Mouse (Mus musculus) midbrain, postnatal 0 days (tissue): ENCODE measurements at regions not wholly inside any gene's neighbourhood (a gene's known extent, or its start where the extent isn't known, plus 50 kb on each side); places are given as distances from the start of the nearest gene placed in this dataset.

ENCODE experiments used
- ATAC-seq: fragments of 200-750 bp; cut with Nextera tagmentation; 2 replicates; pipeline ENCODE4 v1.8.0; 2017; ENCODE audit warnings: moderate number of reproducible peaks, mild to moderate bottlenecking, moderate TSS enrichment, moderate library complexity; ENCODE audit not compliant: low FRiP score
- DNase-seq: peaks from one replicate; pipeline ENCODE4 v3.0.0-alpha.2; 2015; ENCODE audit warnings: low spot score
- H3K27ac ChIP-seq: fragments of 300-500 bp; sonication (generic); 2 replicates; pipeline ENCODE4 v1.5.1; 2014; ENCODE audit warnings: low read depth, mild to moderate bottlenecking, low read length, mixed read lengths
- H3K27me3 ChIP-seq: fragments of 300-500 bp; sonication (generic); 2 replicates; pipeline ENCODE4 v1.6.1; 2014; ENCODE audit warnings: low read length, control low read depth, mixed read lengths; ENCODE audit not compliant: insufficient read depth
- H3K36me3 ChIP-seq: fragments of 300-500 bp; sonication (generic); 2 replicates; pipeline ENCODE4 v1.6.1; 2014; ENCODE audit warnings: low read length, control low read depth, mixed read lengths; ENCODE audit not compliant: insufficient read depth
- H3K4me1 ChIP-seq: fragments of 300-500 bp; sonication (generic); 2 replicates; pipeline ENCODE4 v1.6.1; 2014; ENCODE audit warnings: mild to moderate bottlenecking, control low read depth, antibody characterized with exemption, low read length, mixed read lengths; ENCODE audit not compliant: insufficient read depth
- H3K4me2 ChIP-seq: fragments of 300-500 bp; sonication (generic); 2 replicates; pipeline ENCODE4 v1.6.1; 2014; ENCODE audit warnings: low read depth, mild to moderate bottlenecking, low read length, mixed read lengths; ENCODE audit not compliant: poor library complexity, severe bottlenecking
- H3K4me3 ChIP-seq: fragments of 300-500 bp; sonication (generic); 2 replicates; pipeline ENCODE4 v1.5.1; 2014; ENCODE audit warnings: low read depth, mild to moderate bottlenecking, low read length, moderate library complexity
- H3K9ac ChIP-seq: fragments of 300-500 bp; sonication (generic); replicated peaks from 2 replicates; pipeline ENCODE4 v1.6.1; 2014; ENCODE audit warnings: mild to moderate bottlenecking, low read length, moderate library complexity, mixed read lengths; ENCODE audit not compliant: poor library complexity, severe bottlenecking
- H3K9me3 ChIP-seq: fragments of 300-500 bp; sonication (generic); 2 replicates; pipeline ENCODE4 v1.6.1; 2016; ENCODE audit warnings: low read length, control low read depth
- CTCF ChIP-seq: IDR thresholded peaks from 2 replicates; pipeline ENCODE4 v1.5.1; 2016; ENCODE audit warnings: antibody characterized with exemption, mild to moderate bottlenecking
- WGBS: fragments of 180-500 bp; shearing (Covaris S2); extraction: QIAGEN DNeasy Blood & Tissue Kit; methylation state at CpG from one replicate; pipeline ENCODE4 v1.1.7; 2014; 5-methylcytosine and 5-hydroxymethylcytosine counted together

DNA sequence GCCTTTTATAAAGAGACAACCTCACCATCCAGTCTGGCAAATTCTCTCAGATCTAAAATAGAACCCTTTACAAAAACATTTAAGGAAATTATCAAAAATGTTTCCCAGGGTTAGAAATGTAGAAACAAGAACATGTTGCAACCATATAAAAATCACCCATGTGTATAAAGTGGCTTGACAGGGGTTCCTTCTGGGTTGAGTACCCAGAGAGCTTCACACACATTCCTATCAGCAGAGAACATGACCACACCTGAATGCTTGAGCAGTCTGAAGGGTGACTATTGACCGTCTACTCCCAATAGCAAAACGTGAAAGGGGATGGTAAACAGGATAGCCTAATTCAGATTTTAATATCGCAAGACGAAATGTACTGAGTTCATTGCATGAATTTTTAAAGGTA lies 57.8 kb upstream of the Zfand5 start:
- H3K4me1 ChIP-seq: no peaks in the 10 kb centered on the region
- H3K9ac ChIP-seq: no peak overlapping the region
- ATAC-seq (no peak), DNase-seq (no peak)
- H3K27ac ChIP-seq: no peak overlapping the region
- TF ChIP-seq CTCF: no peak
- H3K9me3 ChIP-seq: no peaks in the 10 kb centered on the region
- no peaks in the 10 kb centered on the region for H3K27me3 ChIP-seq
- no peak overlapping the region for H3K4me2 ChIP-seq
- H3K4me3 ChIP-seq: no peak overlapping the region
- WGBS: 95% methylated on average over 4 of the region's 4 CpGs
- H3K36me3 ChIP-seq: no peaks in the 10 kb centered on the region

DNA sequence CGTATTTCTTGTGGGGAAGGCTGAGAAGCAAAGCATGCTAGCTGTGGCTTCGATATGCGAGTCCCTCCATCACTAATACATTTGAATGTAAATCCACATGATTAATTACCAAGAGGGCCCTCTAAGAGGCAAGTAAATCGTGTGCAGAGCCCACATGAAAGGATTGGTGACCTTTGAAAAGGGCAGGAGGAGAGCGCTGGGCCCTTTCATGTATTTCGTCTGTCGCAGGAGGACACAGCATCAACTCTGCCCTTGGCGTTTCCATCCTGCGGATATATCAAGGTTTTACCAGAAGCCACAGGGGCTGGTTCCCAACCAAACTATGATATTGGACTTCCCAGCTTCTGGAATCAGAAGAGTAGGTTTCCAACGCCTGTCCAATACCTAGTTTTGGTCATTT lies 78.6 kb upstream of the Zfand5 start:
- DNase-seq (no peak), ATAC-seq (no peak)
- Histone ChIP-seq H3K9me3 (no peaks in the 10 kb centered on the region), H3K9ac (no peak overlapping the region), H3K4me3 (no peak overlapping the region), H3K27ac (no peak overlapping the region), H3K36me3 (no peaks in the 10 kb centered on the region), H3K4me1 (no peaks in the 10 kb centered on the region), H3K4me2 (no peak overlapping the region), H3K27me3 (no peaks in the 10 kb centered on the region)
- no peak for TF ChIP-seq CTCF
- 78% methylated on average over 10 of the region's 10 CpGs for WGBS

DNA sequence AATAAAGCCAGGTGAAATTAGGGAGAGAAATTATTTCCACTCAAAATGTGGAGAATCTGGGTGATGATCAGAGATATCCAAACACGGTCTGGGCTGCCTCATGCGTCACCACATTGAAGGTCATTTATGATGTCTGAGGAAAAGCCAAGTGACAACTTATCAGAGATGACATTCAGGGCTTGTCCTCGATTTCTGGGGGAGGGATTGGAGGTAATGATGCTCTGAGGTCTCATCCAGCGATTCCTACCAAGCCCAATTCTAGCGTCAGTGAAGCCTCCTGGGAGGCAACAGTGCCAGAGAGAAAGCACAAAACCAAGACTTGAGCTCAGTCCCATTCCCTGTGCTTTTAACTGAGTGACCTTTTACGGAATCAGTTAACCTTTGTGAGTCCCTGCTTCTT lies 79.5 kb upstream of the Zfand5 start:
- Histone ChIP-seq H3K9ac (no peak overlapping the region), H3K4me3 (no peak overlapping the region), H3K4me2 (no peak overlapping the region), H3K4me1 (no peaks in the 10 kb centered on the region), H3K36me3 (no peaks in the 10 kb centered on the region), H3K27me3 (no peaks in the 10 kb centered on the region), H3K9me3 (no peaks in the 10 kb centered on the region), H3K27ac (no peak overlapping the region)
- WGBS: 84% methylated on average over 6 of the region's 6 CpGs
- TF ChIP-seq CTCF: no peak
- DNase-seq: no peak
- no peak for ATAC-seq

DNA sequence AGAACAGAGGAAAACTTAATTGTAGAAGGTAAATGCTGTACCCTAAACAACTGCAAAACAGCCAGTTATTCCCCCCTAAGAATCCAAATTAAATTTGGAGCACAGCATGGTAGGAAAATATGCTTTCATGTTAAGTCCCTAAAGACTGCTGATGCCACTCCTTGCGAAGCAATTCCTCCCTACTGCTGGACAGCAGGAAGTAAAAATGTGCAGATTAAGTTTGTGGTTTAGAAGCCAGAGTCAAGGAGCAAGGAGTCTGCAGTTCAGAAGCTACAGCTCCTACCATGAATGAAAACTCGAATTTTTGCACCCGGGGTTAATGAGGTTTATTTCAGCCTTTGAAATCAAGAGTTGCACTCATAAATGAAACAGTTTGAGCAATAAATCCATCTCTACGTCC lies 82.9 kb upstream of the Zfand5 start:
- Histone ChIP-seq H3K36me3 (no peaks in the 10 kb centered on the region), H3K4me3 (no peak overlapping the region), H3K9ac (no peak overlapping the region), H3K9me3 (no peaks in the 10 kb centered on the region), H3K4me2 (no peak overlapping the region), H3K27me3 (no peaks in the 10 kb centered on the region), H3K4me1 (no peaks in the 10 kb centered on the region), H3K27ac (no peak overlapping the region)
- DNase-seq (no peak), ATAC-seq (no peak)
- TF ChIP-seq CTCF: no peak
- 66% methylated on average over 4 of the region's 4 CpGs for WGBS

GRCm38 (mm10) chr19:21186656-21187055 lies 85.4 kb upstream of the Zfand5 start:
- TF ChIP-seq CTCF: no peak
- Histone ChIP-seq H3K9ac (no peak overlapping the region), H3K27ac (no peak overlapping the region), H3K4me3 (no peak overlapping the region), H3K36me3 (no peaks in the 10 kb centered on the region), H3K4me1 (no peaks in the 10 kb centered on the region), H3K27me3 (no peaks in the 10 kb centered on the region), H3K9me3 (no peaks in the 10 kb centered on the region), H3K4me2 (no peak overlapping the region)
- 100% methylated on average over 1 of the region's 1 CpGs for WGBS
- DNase-seq: no peak
- ATAC-seq: no peak

DNA sequence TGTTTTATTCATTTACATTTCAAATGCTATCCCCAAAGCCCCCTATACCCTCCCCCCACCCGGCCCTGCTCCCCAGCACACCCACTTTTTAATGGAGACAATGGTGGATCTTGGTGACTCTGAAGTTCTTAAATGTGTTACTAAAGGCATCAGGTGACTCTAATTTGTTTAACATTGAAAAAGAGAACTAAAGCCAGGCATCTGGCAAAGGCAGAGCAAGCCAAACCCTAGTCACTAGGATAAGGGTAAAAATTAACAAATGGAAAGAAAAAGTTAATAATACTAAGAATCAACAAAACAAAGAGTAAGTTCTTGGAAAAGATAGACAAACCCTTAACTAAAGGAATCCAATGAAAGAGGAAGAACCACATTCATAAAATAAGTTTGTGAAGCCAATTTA lies 86.1 kb upstream of the Zfand5 start:
- no peaks in the 10 kb centered on the region for H3K9me3 ChIP-seq
- no peak for ATAC-seq
- no peaks in the 10 kb centered on the region for H3K36me3 ChIP-seq
- 89% methylated on average over 1 of the region's 1 CpGs for WGBS
- no peak overlapping the region for H3K4me2 ChIP-seq
- H3K27ac ChIP-seq: no peak overlapping the region
- H3K4me3 ChIP-seq: no peak overlapping the region
- H3K9ac ChIP-seq: no peak overlapping the region
- no peak for DNase-seq
- no peaks in the 10 kb centered on the region for H3K4me1 ChIP-seq
- no peaks in the 10 kb centered on the region for H3K27me3 ChIP-seq
- no peak for TF ChIP-seq CTCF

- Histone ChIP-seq H3K27ac (no peak overlapping the region), H3K4me3 (no peak overlapping the region), H3K9ac (no peak overlapping the region), H3K27me3 (no peaks in the 10 kb centered on the region), H3K9me3 (no peaks in the 10 kb centered on the region), H3K36me3 (no peaks in the 10 kb centered on the region), H3K4me1 (no peaks in the 10 kb centered on the region), H3K4me2 (no peak overlapping the region)
- WGBS: 62% methylated on average over 4 of the region's 4 CpGs
- ATAC-seq: no peak
- TF ChIP-seq CTCF: no peak
- no peak for DNase-seq
Observed at GRCm38 (mm10) chr19:21183028-21183427, 89.0 kb upstream of the Zfand5 start.
